Mouse (Mus musculus) heart, adult 8-10 months (tissue): ENCODE data around the gene Pold4. TPM values are rescaled to one million over a fixed set of nuclear protein-coding genes. Genes with fewer than 3 reads are reported as not detected.
"Not testable (repeated sequence)": the region's sequence is repeated elsewhere in the genome, so short reads cannot be mapped to it uniquely, and the experiment has no call there.

Source experiments
- DNase-seq: peaks from one replicate; pipeline ENCODE4 v3.0.0; 2022; ENCODE audit warnings: low spot score
- total RNA-seq, 4 experiments: library from RNA; stranded (reverse); gene quantifications; 2 replicates each; pipeline ENCODE4 v1.2.4; 2022

Pold4 gene
- total RNA-seq, 4 experiments from 2014 or later: 11.9 to 17.5 (median 14.3) TPM

- peak; percentile 86 for DNase-seq
These were observed 3.6 kb upstream of the Pold4 start for GRCm38 (mm10) chr19:4227894-4228678.

- no peak for DNase-seq
These were observed 2.8 kb upstream of the Pold4 start for GRCm38 (mm10) chr19:4228891-4229290.

GRCm38 (mm10) chr19:4229451-4230076 is 2.1 kb upstream of the Pold4 start:
- DNase-seq: no peak

GRCm38 (mm10) chr19:4230415-4230814 is 1.3 kb upstream of the Pold4 start:
- no peak for DNase-seq

GRCm38 (mm10) chr19:4232186-4232572 is 480 bp downstream of the Pold4 start:
- no peak for DNase-seq

- no peak for DNase-seq
These were observed 952 bp downstream of the Pold4 start for GRCm38 (mm10) chr19:4232651-4233050.

- DNase-seq: no peak
These were observed 2.8 kb downstream of the Pold4 start for GRCm38 (mm10) chr19:4234548-4234947.

- no peak for DNase-seq
These were observed 8.6 kb downstream of the Pold4 start for GRCm38 (mm10) chr19:4240247-4240668.

- no peak for DNase-seq
These were observed 10.7 kb downstream of the Pold4 start for GRCm38 (mm10) chr19:4242416-4242815.

- no peak for DNase-seq
These were observed 13.1 kb downstream of the Pold4 start for GRCm38 (mm10) chr19:4244775-4245174.

GRCm38 (mm10) chr19:4247010-4247409 is 15.3 kb downstream of the Pold4 start:
- no peak for DNase-seq

GRCm38 (mm10) chr19:4248683-4249082 is 17.0 kb downstream of the Pold4 start:
- DNase-seq: not testable (repeated sequence)

- no peak for DNase-seq
These were observed 22.5 kb downstream of the Pold4 start for GRCm38 (mm10) chr19:4254230-4254629.

GRCm38 (mm10) chr19:4255583-4256162 is 24.0 kb downstream of the Pold4 start:
- DNase-seq: no peak

GRCm38 (mm10) chr19:4257216-4257896 is 25.7 kb downstream of the Pold4 start:
- DNase-seq: peak; percentile 97

GRCm38 (mm10) chr19:4257897-4258252 is 26.2 kb downstream of the Pold4 start:
- DNase-seq: no peak

- no peak for DNase-seq
These were observed 29.5 kb downstream of the Pold4 start for GRCm38 (mm10) chr19:4261038-4261698.

GRCm38 (mm10) chr19:4262756-4263155 is 31.1 kb downstream of the Pold4 start:
- no peak for DNase-seq

- no peak for DNase-seq
These were observed 32.0 kb downstream of the Pold4 start for GRCm38 (mm10) chr19:4263702-4264101.

- DNase-seq: no peak
These were observed 32.6 kb downstream of the Pold4 start for GRCm38 (mm10) chr19:4264171-4264780.

GRCm38 (mm10) chr19:4265956-4266355 is 34.3 kb downstream of the Pold4 start:
- DNase-seq: no peak
